Mouse (Mus musculus) MEL (cell line): ENCODE data around the gene Tff3.

Experiments
- EP300 ChIP-seq, 2 experiments: IDR thresholded peaks; 2 replicates each; pipeline ENCODE4 v1.6.1; 2011; ENCODE audit warnings: improper control_type of control experiment in 2 of 2, low read length in 2 of 2, low read depth in 1 of 2, mild to moderate bottlenecking in 1 of 2
- JUND ChIP-seq: IDR thresholded peaks from 2 replicates; pipeline ENCODE4 v1.6.1; 2011; ENCODE audit warnings: low read depth, mild to moderate bottlenecking, improper control_type of control experiment, low read length
- MAFK ChIP-seq: IDR thresholded peaks from 2 replicates; pipeline ENCODE4 v1.6.1; 2011; ENCODE audit warnings: low read depth, mild to moderate bottlenecking, low read length, improper control_type of control experiment, borderline replicate concordance
- MEF2A ChIP-seq: IDR thresholded peaks from 2 replicates; pipeline ENCODE4 v1.6.1; 2014; ENCODE audit warnings: low read depth, mild to moderate bottlenecking, inconsistent platforms, low read length, improper control_type of control experiment; ENCODE audit not compliant: poor library complexity, insufficient replicate concordance, severe bottlenecking; ENCODE audit errors: extremely low read depth
- MXI1 ChIP-seq: IDR thresholded peaks from 2 replicates; pipeline ENCODE4 v1.6.1; 2011; ENCODE audit warnings: mild to moderate bottlenecking, low read depth, low read length, improper control_type of control experiment
- UBTF ChIP-seq: IDR thresholded peaks from 2 replicates; pipeline ENCODE4 v1.6.1; 2012; ENCODE audit warnings: low read depth, mild to moderate bottlenecking, inconsistent platforms, low read length, improper control_type of control experiment, moderate library complexity, borderline replicate concordance; ENCODE audit not compliant: insufficient read depth

- TF ChIP-seq MXI1 (no peak), UBTF (no peak), JUND (no peak), EP300 (IDR thresholded peaks at IDR 0.05; ENCODE audit: low read depth in 1 of 2, low read length in 2 of 2) (no peak), MAFK (no peak), MEF2A (no peak)
These were observed 50.2 kb downstream of the Tff3 start for GRCm38 (mm10) chr17:31079078-31079840.
